Mouse (Mus musculus): Measurements from ENCODE around the gene Jade3. TPM values are rescaled to one million over a fixed set of nuclear protein-coding genes. Genes with fewer than 3 reads are reported as not detected.
A peak's percentile ranks its signal among the peaks of the same experiment; 100 is the strongest.
"Not testable (repeated sequence)": the region's sequence is repeated elsewhere in the genome, so short reads cannot be mapped to it uniquely, and the experiment has no call there.

The Jade3 gene
- 1.5 and 1.7 TPM in 2 replicates for polyA plus RNA-seq (2012; ENCODE audit: insufficient read depth, insufficient read length, missing spikeins)

GRCm38 (mm10) chrX:20425140-20425838, at the start of gene Jade3:
Jade3 (plus strand) TSS chrX:20425688.
- H3K4me3 ChIP-seq (ENCODE audit: insufficient read depth, low read depth, low read length) = peak within 1 kb of the TSS; percentile 87
- H3K27ac ChIP-seq (replicated peaks; ENCODE audit: low read depth, low read length) = peak within 1 kb of the TSS; percentile 66
- no peaks in the 10 kb centered on the region for H3K4me1 ChIP-seq (ENCODE audit: control insufficient read depth, insufficient read depth, insufficient read length, low read length)

GRCm38 (mm10) chrX:20379347-20380014, 46.0 kb upstream of the Jade3 start:
- Histone ChIP-seq H3K27ac (replicated peaks; ENCODE audit: low read depth, low read length) (no peak overlapping the region), H3K4me1 (ENCODE audit: control insufficient read depth, insufficient read depth, insufficient read length, low read length) (no peaks in the 10 kb centered on the region), H3K4me3 (ENCODE audit: insufficient read depth, low read depth, low read length) (no peak overlapping the region)

DNA sequence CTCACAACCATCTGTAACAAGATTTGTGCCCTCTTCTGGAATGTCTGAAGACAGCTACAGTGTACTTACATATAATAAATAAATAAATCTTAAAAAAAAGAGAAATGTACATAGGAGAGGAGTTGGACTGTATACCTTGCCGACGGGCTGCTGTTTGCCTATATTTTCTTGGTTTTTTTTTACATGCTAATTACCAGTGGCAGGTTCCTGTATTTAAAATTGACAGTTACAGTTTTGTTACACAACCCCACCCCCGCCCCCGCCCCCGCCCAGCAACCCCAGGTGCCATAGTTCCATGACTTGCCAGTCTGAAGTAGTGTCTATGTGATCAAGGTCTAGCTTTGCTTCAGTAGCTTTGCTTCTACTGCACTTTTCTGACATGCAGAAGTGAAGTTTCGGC, 43.2 kb upstream of the Jade3 start:
- H3K4me3 ChIP-seq (ENCODE audit: insufficient read depth, low read depth, low read length) = no peak overlapping the region
- H3K4me1 ChIP-seq (ENCODE audit: control insufficient read depth, insufficient read depth, insufficient read length, low read length) = no peaks in the 10 kb centered on the region
- no peak overlapping the region for H3K27ac ChIP-seq (replicated peaks; ENCODE audit: low read depth, low read length)

DNA sequence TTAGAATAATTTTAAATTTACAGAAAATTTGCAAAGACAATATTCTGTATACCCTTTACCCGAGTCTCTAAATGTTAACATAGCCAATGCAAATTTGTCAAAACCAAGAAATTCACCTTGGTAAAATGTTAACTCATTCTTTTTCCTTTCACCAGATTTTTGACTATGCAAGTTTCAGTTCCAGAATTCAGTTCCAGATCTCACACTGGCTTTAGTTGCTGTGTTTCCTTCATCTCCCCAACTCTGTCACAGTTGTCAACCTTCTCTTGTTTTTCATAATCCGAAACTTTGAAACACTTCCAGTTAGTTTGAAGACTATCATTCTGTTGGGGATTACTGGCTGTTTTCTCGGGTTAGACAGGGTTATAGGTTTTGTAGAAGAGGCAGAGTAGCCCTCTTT, 38.5 kb upstream of the Jade3 start:
- Histone ChIP-seq H3K27ac (replicated peaks; ENCODE audit: low read depth, low read length) (no peak overlapping the region), H3K4me1 (ENCODE audit: control insufficient read depth, insufficient read depth, insufficient read length, low read length) (no peaks in the 10 kb centered on the region), H3K4me3 (ENCODE audit: insufficient read depth, low read depth, low read length) (no peak overlapping the region)

GRCm38 (mm10) chrX:20391964-20392363, 33.5 kb upstream of the Jade3 start:
- H3K27ac ChIP-seq (replicated peaks; ENCODE audit: low read depth, low read length); H3K4me3 ChIP-seq (ENCODE audit: insufficient read depth, low read depth, low read length); H3K4me1 ChIP-seq (ENCODE audit: control insufficient read depth, insufficient read depth, insufficient read length, low read length): not testable (repeated sequence)

DNA sequence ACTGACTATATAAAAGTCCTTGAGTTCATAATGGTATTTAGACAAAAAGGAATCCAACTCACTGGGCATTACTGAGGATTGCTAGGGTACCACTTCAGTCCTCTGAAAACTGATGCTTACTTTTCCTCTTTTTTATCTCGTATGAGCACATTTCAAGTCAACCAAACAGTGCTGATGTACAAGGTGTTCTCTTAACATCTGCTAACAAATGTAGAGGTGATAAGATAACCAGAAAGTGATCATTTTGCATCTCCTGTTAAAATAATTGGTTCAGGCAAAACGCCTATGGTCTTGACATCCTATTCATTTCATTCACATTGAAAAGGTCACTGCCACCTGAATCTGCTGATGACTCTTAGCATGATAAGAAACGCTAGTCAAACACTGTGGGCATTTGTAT, 32.5 kb upstream of the Jade3 start:
- no peak overlapping the region for H3K4me3 ChIP-seq (ENCODE audit: insufficient read depth, low read depth, low read length)
- H3K27ac ChIP-seq (replicated peaks; ENCODE audit: low read depth, low read length) = no peak overlapping the region
- no peaks in the 10 kb centered on the region for H3K4me1 ChIP-seq (ENCODE audit: control insufficient read depth, insufficient read depth, insufficient read length, low read length)

- Histone ChIP-seq H3K4me1 (ENCODE audit: control insufficient read depth, insufficient read depth, insufficient read length, low read length) (no peaks in the 10 kb centered on the region), H3K4me3 (ENCODE audit: insufficient read depth, low read depth, low read length) (no peak overlapping the region), H3K27ac (replicated peaks; ENCODE audit: low read depth, low read length) (no peak overlapping the region)
Observed at GRCm38 (mm10) chrX:20404068-20404467, 21.4 kb upstream of the Jade3 start.

GRCm38 (mm10) chrX:20406909-20407308, 18.6 kb upstream of the Jade3 start:
- H3K4me1 ChIP-seq (ENCODE audit: control insufficient read depth, insufficient read depth, insufficient read length, low read length) = no peaks in the 10 kb centered on the region

DNA sequence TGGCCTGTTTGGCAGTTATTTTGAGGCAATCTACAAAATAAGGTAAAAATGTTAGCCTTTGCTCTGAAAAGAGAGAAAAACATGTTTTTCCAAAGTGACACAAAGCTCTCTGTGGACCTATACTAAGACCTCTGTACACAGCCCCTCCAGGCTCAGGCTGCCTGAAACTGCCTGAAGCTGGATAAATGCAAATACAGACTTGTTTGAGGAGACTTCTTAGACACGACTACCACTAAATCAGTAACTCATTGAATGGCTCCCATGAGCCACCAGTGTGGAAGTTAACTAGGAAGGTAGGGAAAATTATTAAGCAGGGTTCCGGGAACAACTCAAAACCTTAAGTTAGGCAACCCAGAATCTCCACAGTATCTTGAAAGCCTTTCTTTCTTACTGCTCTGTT, 17.8 kb upstream of the Jade3 start:
- no peak overlapping the region for H3K27ac ChIP-seq (replicated peaks; ENCODE audit: low read depth, low read length)

More at GRCm38 (mm10) chrX:20406909-20407308, 18.6 kb upstream of the Jade3 start:
- Histone ChIP-seq H3K27ac (replicated peaks; ENCODE audit: low read depth, low read length) (no peak overlapping the region), H3K4me3 (ENCODE audit: insufficient read depth, low read depth, low read length) (no peak overlapping the region)

GRCm38 (mm10) chrX:20411382-20411781, 14.1 kb upstream of the Jade3 start:
- Histone ChIP-seq H3K4me3 (ENCODE audit: insufficient read depth, low read depth, low read length) (no peak overlapping the region), H3K27ac (replicated peaks; ENCODE audit: low read depth, low read length) (no peak overlapping the region), H3K4me1 (ENCODE audit: control insufficient read depth, insufficient read depth, insufficient read length, low read length) (no peaks in the 10 kb centered on the region)

More for the DNA sequence above, 17.8 kb upstream of the Jade3 start:
- Histone ChIP-seq H3K4me3 (ENCODE audit: insufficient read depth, low read depth, low read length) (no peak overlapping the region), H3K4me1 (ENCODE audit: control insufficient read depth, insufficient read depth, insufficient read length, low read length) (no peaks in the 10 kb centered on the region)

- Histone ChIP-seq H3K4me1 (ENCODE audit: control insufficient read depth, insufficient read depth, insufficient read length, low read length) (no peaks in the 10 kb centered on the region), H3K27ac (replicated peaks; ENCODE audit: low read depth, low read length) (no peak overlapping the region), H3K4me3 (ENCODE audit: insufficient read depth, low read depth, low read length) (no peak overlapping the region)
Observed at GRCm38 (mm10) chrX:20412221-20412620, 13.3 kb upstream of the Jade3 start.

DNA sequence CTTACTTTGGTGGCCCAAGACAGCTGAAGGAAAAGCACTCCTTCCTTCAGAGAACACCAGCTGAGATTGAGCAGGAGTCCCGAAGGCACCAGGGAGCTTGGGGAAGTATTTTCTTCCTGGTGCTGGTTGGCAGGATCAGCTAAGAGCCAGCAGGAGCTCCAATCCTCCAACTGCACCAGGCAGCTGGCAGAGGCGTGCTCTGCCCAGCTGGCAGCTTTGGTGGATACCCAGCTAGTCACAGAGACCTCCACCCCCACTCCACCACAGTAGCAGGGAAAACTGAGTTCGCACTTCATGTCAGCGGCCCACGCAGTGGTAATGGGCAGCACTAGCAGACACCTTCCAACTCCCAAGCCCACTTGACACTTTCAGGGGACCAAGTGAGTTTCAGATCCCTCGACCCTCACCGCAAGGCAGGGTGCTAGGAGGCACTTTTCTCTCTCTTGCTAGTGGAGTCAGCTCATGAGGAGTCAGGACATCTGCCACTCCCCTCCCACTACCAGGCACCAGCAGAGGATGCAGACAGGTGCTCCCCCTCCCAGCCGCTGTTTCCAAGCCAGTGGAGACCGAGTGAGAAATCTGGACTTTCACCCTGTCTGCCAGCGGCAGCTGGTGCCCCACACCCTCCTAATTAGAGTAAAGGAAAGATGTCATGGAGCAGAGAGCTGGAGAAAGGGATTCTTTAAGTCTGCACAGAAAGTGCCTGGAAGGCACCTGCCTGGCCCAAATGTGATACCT, 10.4 kb upstream of the Jade3 start:
- Histone ChIP-seq H3K27ac (replicated peaks; ENCODE audit: low read depth, low read length) (no peak overlapping the region), H3K4me1 (ENCODE audit: control insufficient read depth, insufficient read depth, insufficient read length, low read length) (no peaks in the 10 kb centered on the region), H3K4me3 (ENCODE audit: insufficient read depth, low read depth, low read length) (no peak overlapping the region)

DNA sequence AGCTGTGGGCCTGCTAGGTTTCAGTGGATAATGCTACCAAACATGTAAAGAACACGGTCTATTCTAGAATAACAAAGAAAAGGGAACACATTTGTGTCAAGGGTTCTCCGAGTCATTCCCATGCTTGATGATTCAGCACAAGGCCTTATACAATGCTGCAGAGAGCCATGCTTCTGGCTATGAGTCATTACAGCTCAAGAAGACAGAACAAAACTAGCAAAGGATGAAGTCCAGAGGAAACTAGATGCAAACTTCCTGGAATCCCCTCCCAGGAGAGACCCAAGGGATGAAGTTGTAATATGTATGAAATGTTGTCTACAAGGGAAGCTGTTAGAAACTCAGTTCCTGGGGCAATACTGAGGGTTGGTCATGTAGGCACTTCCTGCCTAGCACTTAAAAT, 7.0 kb upstream of the Jade3 start:
- Histone ChIP-seq H3K4me1 (ENCODE audit: control insufficient read depth, insufficient read depth, insufficient read length, low read length) (no peaks in the 10 kb centered on the region), H3K27ac (replicated peaks; ENCODE audit: low read depth, low read length) (no peak overlapping the region), H3K4me3 (ENCODE audit: insufficient read depth, low read depth, low read length) (no peak overlapping the region)

DNA sequence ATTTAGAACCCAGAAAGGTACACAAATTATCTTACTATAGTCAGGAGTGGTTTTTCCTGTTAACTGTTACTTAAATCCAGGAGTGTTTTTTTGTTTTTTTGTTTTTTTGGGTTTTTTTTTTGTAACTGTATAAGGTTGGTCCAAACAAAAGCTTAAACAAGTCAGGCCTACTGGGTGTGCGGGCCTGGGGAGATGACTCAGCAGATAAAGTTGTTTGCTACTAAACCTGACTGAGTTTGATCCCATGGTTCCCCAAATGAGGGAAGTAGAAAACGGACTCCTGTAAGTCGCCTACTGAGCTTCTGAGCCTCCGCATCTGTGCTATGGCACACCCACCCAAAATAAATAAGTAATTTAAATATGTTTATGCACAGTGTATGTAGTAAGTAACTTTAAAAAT, 6.0 kb upstream of the Jade3 start:
- H3K4me3 ChIP-seq (ENCODE audit: insufficient read depth, low read depth, low read length) = no peak overlapping the region
- H3K27ac ChIP-seq (replicated peaks; ENCODE audit: low read depth, low read length) = no peak overlapping the region
- H3K4me1 ChIP-seq (ENCODE audit: control insufficient read depth, insufficient read depth, insufficient read length, low read length) = no peaks in the 10 kb centered on the region

DNA sequence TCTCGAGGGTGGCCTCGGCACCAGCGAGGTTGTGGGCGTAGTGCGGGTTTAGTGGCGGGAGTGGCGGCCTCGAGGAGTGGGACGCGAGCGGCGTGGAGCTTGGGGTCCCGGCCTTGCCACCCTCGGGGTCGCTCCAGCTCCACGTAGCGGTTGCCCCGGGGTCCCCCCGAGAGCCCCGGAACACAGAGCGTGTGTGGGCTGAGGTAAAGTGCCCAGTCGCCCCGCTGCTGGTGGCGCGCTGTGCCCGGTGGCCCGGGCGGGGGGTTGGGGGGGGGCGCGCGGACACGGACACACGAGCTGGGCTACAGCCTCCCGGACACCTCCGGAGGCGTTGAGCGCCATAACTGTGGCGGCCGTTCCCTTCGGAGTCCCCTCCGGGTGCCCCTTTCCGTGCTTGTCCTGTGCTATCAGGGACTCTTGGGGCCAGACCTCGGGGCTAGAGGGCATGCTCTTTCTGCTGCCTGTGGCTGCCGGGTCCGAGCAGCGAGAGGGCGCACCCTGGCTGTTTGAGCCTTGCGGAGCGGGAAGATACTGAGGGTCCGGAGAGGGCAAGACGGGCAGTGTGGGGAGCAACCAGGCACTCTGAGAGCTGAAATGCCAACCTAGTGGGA, 456 bp downstream of the Jade3 start:
- Histone ChIP-seq H3K27ac (replicated peaks; ENCODE audit: low read depth, low read length) (peak overlapping the region; percentile 66), H3K4me1 (ENCODE audit: control insufficient read depth, insufficient read depth, insufficient read length, low read length) (no peaks in the 10 kb centered on the region), H3K4me3 (ENCODE audit: insufficient read depth, low read depth, low read length) (peak overlapping the region; percentile 87)
